Mouse (Mus musculus) embryonic fibroblast, embryonic 13.5 days (primary cell): ENCODE measurements around the gene Itga2b. TPM values are rescaled to one million over a fixed set of nuclear protein-coding genes. Genes with fewer than 3 reads are reported as not detected.
"Not testable (repeated sequence)": the region's sequence is repeated elsewhere in the genome, so short reads cannot be mapped to it uniquely, and the experiment has no call there.

Experiments used
- H3K27ac ChIP-seq: 2 replicates; pipeline ENCODE4 v1.5.1; 2012; ENCODE audit warnings: low read length, control low read depth, inconsistent platforms; ENCODE audit not compliant: insufficient read depth
- H3K4me1 ChIP-seq: 2 replicates; pipeline ENCODE4 v1.6.1; 2011; ENCODE audit warnings: low read length; ENCODE audit not compliant: control insufficient read depth, insufficient read depth
- H3K4me3 ChIP-seq: 2 replicates; pipeline ENCODE4 v1.5.1; 2011; ENCODE audit warnings: mild to moderate bottlenecking, control low read depth, low read length; ENCODE audit not compliant: insufficient read depth
- CTCF ChIP-seq: IDR thresholded peaks from 2 replicates; pipeline ENCODE4 v1.5.1; 2011; ENCODE audit warnings: mild to moderate bottlenecking, control low read depth, low read length, moderate library complexity, borderline replicate concordance; ENCODE audit not compliant: insufficient read depth
- POLR2A ChIP-seq: IDR thresholded peaks from 2 replicates; pipeline ENCODE4 v1.6.1; 2011; ENCODE audit warnings: low read depth, mild to moderate bottlenecking, control low read depth, low read length, moderate library complexity
- polyA plus RNA-seq: library from polyadenylated mRNA; stranded (reverse); fragments of >200 nt; gene quantifications from 2 replicates; pipeline ENCODE4 v1.2.4, GENCODE M21; 2011; ENCODE audit warnings: low read depth; ENCODE audit not compliant: missing spikeins, insufficient read length

The Itga2b gene
- polyA plus RNA-seq, 1 experiment, result 11.6 TPM

GRCm38 (mm10) chr11:102415034-102415802 is 54.7 kb downstream of the Itga2b start:
- Histone ChIP-seq H3K4me3 (no peak overlapping the region), H3K4me1 (peaks cover 4% of the 10 kb centered on the region), H3K27ac (no peak overlapping the region)
- no peak for TF ChIP-seq POLR2A
- TF ChIP-seq CTCF, result no peak

GRCm38 (mm10) chr11:102413059-102413458 is 56.9 kb downstream of the Itga2b start:
- no peak overlapping the region for H3K4me3 ChIP-seq
- no peak for TF ChIP-seq POLR2A
- peaks cover 4% of the 10 kb centered on the region for H3K4me1 ChIP-seq
- no peak overlapping the region for H3K27ac ChIP-seq

GRCm38 (mm10) chr11:102411704-102412103 is 58.2 kb downstream of the Itga2b start:
- TF ChIP-seq POLR2A (no peak), CTCF (peak; percentile 70; the same call in 1 of the 2 replicates)
- Histone ChIP-seq H3K4me1 (peaks cover 4% of the 10 kb centered on the region), H3K4me3 (no peak overlapping the region), H3K27ac (peak overlapping the region; percentile 84)

- Histone ChIP-seq H3K27ac (peak overlapping the region; percentile 84), H3K4me1 (peaks cover 4% of the 10 kb centered on the region), H3K4me3 (no peak overlapping the region)
- no peak for TF ChIP-seq CTCF
- no peak for TF ChIP-seq POLR2A
Observed at GRCm38 (mm10) chr11:102411061-102411460, 58.9 kb downstream of the Itga2b start.

- not testable (repeated sequence) for H3K4me1 ChIP-seq, H3K27ac ChIP-seq
Observed at GRCm38 (mm10) chr11:102410345-102410744, 59.6 kb downstream of the Itga2b start.

GRCm38 (mm10) chr11:102409795-102410330 is 60.1 kb downstream of the Itga2b start:
- TF ChIP-seq CTCF (no peak), POLR2A (no peak)
- Histone ChIP-seq H3K4me3 (no peak overlapping the region), H3K27ac (no peak overlapping the region), H3K4me1 (peaks cover 4% of the 10 kb centered on the region; the same call in 1 of the 2 replicates)

More at GRCm38 (mm10) chr11:102410345-102410744, 59.6 kb downstream of the Itga2b start:
- not testable (repeated sequence) for H3K4me3 ChIP-seq

GRCm38 (mm10) chr11:102408888-102409794 is 60.8 kb downstream of the Itga2b start:
- Histone ChIP-seq H3K4me1 (peaks cover 4% of the 10 kb centered on the region; the same call in 1 of the 2 replicates), H3K27ac (peak overlapping the region; percentile 65), H3K4me3 (no peak overlapping the region)
- no peak for TF ChIP-seq CTCF
- no peak for TF ChIP-seq POLR2A

- H3K4me1 ChIP-seq, result peaks cover 4% of the 10 kb centered on the region; the same call in 1 of the 2 replicates
- peak overlapping the region; percentile 63 for H3K4me3 ChIP-seq
- H3K27ac ChIP-seq, result peak overlapping the region; percentile 94
- TF ChIP-seq POLR2A (peak; percentile 90), CTCF (no peak)
Observed at GRCm38 (mm10) chr11:102408344-102408876, 61.5 kb downstream of the Itga2b start.

- Histone ChIP-seq H3K4me1 (peaks cover 4% of the 10 kb centered on the region; the same call in 1 of the 2 replicates), H3K27ac (peak within 1 kb of the TSS; percentile 94), H3K4me3 (peak within 1 kb of the TSS; percentile 94)
- TF ChIP-seq CTCF, result no peak
- TF ChIP-seq POLR2A, result no peak; the same call in 1 of the 2 replicates
Observed at GRCm38 (mm10) chr11:102407834-102408215, 62.1 kb downstream of the Itga2b start, which contains the start of gene Slc25a39. Gene Slc25a39, minus strand, starts transcription at chr11:102407946.
